Mouse (Mus musculus) urinary bladder, postnatal 10 days (tissue): ENCODE measurements around the gene Gm20388.
A peak's percentile ranks its signal among the peaks of the same experiment; 100 is the strongest.

ENCODE experiments used
- DNase-seq: peaks from one replicate; pipeline ENCODE4 v3.0.0; 2022; ENCODE audit warnings: low spot score

Gene Gm20388

DNA sequence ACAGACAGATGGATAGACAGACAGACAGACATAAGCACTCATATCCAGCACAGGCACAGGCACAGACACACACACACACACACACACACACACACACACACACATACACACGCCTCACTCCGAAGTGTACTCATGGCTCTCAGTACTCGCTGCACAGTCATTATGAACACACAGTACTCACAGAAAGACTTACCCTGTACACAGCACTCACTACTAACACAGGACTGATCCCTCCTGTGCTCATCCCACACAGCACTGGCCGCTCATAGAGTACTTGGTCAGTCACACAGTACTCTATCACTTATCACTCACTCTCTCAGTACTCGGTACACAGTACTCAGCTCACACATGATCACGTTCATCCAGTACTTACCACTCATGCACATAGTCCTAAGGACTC lies 462.0 kb downstream of the Gm20388 start:
- no peak for DNase-seq

DNA sequence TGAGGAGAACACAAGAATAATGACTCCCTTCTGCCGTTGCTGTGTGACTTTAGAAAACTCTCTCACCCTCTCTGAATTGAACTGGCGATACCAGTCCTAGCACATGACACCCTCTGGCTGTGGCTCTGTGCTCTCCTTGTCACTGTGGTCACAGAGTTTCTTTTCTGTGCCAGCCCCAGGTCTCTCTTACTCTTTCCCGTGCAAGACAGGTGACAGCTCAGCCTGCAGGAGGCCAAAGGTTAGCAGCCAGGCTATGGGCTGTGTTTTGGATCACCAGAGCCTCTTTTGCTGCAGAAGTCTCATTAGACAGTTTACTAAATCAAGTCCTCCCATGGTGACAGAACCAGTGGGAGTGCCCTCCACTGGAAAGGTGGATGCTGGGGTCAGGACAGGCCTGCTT lies 463.0 kb downstream of the Gm20388 start:
- no peak for DNase-seq

DNA sequence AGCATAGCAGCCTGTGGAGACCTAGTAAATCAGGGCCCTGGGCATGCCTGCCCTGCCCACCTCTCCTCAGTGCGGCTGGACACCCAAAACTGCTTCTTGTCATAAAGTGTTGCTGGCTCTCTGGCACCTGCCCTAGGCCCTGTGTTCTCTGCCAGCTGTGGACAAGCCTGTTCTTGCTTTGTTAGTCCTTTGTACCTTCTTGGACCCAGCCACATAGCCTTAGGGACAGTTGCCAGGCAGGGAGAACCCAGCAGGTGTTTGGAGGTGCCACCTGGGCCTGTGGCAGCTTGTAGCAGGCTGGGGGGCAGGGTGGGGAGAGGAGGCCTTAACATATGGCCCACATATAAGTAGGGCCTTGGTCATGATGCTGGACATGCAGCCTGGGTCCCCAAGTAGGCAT lies 463.4 kb downstream of the Gm20388 start:
- no peak for DNase-seq

DNA sequence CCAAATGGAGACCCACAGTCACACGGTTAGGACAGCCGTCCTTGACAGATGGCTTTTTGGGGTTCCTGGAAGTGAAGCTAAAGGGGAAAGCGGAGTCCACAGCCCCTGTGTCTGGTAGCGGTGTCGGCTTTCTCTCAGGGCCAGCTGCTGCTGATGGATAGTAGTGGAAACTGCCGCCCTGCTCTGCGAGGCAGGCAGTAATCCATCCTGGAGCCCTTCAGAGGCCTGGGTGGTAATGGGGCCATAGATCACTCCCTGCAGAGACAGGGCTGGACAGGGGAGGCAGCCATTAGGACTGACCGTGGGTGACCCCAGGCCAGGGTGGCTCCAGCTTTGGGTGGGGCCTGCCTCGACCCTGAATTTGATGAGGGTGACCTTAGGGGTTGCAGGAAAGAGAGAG lies 463.9 kb downstream of the Gm20388 start:
- no peak for DNase-seq

DNA sequence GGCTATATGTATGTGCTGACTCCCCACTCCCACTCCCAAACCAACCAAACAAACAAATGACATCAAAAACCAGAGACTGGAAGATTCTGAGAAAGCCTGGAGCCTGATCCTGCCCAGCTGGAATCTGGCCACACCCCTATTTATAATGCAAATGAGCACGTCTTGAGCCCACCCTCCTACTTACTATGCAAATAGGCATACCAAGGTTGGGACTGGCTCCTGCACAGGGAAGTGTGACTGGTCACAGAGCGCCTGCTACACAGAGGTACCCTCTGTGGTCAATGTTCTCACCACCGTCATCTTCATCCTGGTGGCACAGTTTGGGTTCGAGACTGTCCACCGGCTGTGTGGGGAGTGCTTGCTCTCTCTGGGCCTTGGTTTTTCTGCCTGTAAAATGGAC lies 464.5 kb downstream of the Gm20388 start:
- no peak for DNase-seq

DNA sequence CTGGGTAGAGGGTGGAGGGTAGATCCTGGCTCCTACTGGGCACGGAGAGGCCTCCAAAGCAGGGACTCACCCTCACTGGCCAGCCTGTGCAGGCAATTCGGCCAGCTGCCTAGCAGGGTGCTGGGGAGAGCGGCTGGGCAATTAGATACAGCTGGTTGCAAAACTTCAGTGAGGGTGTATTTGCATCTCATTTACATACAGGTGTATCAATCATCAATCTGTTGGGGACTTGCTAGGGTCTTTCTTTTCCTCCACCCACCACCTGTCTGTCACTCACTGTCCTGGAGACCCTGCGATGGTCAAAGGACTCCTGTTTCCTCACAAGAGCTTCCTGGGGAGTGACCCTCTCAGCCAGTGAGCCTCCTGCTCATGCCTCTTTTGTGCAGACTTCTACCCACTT lies 465.6 kb downstream of the Gm20388 start:
- DNase-seq: no peak

DNA sequence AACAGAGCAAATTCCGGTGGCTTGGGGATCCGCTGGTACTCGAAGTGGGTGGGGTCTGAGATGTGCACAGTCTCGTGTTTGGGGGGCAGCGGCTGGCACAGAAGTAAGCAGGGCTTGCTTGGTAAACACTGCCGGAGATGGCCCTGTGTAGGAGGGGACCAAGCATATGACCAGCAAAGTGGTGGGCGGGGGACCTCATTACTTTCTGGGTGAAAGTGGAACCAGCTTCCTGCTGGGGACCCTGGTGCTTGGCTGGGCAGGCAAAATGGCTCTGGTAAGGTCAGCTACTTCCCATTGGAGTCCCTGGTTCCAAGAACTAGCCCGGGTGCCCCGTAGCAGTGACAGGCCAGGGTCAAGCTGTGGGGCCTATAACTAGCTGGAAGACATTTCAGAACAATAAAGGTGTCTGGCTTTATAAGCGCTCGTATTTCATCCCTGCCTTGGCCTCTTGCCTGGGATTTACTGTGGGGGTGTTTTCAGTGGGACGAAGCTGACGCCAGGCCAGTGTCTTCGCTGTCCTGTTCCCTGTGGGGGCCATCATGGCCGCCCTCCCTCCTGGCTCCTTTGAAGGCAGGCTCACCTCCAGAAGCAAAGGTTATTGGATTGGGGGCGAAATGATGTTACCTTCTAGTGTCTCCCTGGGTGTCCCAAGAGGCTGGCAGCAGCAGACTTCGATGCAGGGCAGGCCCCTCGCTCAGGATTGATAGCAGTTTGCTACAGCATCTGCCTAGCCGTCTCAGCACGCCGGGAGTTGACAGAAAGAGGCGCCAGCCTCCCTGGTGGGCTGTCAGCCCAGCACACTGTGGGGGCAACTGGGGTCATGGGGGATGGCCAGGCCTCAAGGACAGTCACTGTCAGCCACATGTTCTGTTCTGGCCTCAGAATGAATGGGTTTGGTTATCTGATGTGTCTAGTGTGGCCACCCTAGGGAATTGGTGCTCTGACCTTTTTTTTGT lies 466.5 kb downstream of the Gm20388 start:
- DNase-seq: no peak

DNA sequence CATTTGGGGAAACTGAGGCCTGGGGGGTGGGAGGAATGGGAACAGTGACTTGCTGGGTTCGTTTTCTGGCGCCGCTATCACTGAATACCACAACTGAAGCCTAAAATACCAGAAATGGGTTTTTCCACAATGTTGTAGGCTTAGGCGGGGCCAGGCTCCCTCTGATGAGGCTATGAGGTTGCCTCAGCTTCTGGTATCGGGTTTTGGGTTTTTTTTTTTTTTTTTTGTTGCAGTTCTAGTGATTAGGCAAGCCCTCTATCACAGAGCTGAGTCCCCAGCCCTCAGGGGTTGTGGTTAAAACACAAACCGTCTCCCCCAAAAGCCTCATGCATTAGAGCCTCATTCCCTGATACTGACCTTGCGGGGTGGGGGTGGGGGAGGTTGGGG lies 467.2 kb downstream of the Gm20388 start:
- DNase-seq: no peak

DNA sequence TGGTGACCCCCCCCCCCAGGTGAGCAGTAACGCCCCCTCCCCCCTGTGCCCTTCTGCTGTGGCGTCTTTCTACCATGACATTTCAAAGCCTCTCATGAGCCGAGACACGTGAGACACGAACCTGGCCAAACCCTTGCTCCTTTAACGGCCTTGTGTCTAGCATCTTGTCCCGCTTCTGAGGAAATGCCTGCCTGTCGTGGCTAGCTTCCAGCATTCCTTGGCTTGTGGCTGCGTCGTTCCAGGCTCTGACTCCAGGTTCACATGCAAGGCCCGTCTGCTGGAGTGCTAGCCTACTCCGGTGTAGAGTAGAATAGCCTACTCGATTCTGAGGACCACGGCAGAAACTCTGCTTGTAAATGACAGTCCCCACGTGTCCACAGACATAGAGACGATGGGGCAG lies 467.7 kb downstream of the Gm20388 start:
- DNase-seq: no peak

DNA sequence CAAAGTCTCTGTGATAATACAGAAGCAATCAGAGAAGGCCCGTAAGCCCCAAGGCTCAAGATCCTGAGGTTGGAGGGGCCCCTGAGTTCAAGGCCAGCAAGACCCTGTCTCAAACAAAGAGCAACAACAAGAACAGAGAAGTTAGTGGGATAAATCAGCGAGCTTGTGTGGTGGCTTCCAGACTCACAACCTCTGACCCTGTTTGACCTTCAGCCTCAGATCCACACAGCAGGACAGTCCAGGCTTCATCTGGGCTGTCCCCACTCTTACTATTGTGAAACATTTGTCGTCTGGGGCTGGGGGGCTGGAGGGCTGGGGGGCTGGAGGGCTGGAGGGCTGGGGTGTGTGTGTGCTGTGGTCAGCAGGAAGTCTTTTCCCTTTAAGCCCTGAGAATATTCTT lies 468.4 kb downstream of the Gm20388 start:
- DNase-seq: no peak

DNA sequence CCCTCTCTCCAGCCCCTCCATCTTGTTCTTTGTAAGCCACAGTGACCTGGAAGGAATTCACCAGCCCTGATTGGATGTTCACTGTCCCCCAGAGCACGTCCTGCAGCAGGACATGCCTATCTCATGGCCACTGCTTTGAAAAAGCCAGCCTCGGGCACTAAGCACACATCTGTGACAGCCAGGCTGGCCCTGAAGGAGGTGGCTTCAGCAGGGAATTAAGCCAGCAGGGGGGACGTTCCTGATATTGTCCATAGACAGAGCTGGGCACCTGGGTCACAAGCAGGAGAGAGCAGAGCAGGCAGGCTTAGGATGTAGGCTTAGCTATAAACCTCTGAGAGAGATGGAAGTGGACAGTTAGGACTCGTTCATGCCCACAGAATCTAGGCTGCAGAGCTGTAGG lies 471.2 kb downstream of the Gm20388 start:
- DNase-seq: no peak

DNA sequence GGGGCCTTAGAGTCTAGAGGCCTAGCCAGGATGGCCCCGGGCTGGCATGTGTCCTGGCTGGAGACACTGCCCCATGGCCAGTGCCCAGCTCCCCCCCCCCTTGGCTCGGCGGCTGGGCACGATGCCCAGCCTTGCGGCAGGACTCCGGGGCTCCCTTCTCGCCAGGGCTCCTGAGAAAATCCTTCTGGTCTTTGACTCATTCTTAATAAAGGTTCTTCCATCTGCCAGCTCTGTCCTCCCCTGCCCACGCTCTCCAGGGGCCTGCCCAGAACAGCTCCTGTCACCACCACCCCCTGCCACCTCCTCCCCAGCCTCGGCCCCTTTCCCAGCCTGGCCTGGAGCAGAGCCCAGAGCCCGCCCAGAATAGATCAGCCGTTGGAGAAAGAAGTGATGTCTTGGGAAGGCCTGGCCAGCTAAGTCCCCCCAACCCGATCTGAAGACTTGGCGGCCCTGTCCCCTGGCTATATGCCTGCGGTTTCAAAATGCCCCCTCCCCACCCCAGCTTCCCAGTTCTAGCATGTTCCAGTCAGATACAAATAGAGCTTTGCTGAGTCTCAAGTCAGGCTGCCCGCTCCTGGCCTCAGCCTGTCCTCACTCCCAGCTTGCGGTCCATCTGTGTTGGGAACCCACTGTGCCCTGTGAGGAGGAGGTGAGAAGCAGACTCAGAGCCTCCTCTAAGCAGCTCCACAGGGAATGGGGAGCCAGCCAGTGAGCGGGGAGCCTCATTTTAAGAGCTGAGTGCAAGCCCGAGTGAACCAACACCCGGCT lies 472.0 kb downstream of the Gm20388 start:
- peak; percentile 44 for DNase-seq

DNA sequence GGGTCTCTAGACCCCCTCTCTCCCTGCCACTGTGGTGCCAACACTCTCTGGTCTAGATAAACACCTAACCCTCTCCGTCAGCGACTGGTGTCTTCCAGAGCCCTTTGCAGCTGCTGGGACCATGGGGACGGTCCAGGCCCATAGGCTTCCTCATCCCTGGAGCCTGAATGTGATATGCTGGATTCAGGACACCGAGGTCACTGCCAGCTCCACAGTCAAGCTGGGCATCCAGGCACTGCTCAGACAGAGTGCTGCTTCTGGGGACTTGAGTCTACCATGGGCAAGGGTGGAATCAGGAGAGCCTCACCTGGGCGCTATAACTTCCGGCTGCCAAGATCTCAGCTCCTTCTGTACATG lies 472.5 kb downstream of the Gm20388 start:
- no peak for DNase-seq

DNA sequence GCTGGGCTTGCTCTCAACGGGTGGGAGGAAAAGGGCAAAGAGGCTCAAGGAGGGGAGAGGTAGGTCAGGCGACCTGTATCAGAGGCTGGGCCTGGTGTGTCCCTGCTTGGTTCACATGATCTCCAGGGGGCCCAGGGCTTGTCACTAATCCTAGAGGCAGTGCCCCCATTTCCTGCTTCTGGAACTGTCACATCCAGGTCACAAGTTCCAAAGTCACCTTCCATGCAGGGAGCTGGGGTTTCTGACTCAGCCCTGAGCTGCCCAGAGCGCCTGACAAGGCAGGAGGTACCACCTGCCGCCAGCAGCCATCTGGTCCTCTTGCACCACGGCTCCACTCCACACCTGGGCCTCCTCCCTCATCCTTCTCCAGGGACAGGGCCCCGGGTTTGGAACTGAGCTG lies 473.1 kb downstream of the Gm20388 start:
- DNase-seq: no peak

DNA sequence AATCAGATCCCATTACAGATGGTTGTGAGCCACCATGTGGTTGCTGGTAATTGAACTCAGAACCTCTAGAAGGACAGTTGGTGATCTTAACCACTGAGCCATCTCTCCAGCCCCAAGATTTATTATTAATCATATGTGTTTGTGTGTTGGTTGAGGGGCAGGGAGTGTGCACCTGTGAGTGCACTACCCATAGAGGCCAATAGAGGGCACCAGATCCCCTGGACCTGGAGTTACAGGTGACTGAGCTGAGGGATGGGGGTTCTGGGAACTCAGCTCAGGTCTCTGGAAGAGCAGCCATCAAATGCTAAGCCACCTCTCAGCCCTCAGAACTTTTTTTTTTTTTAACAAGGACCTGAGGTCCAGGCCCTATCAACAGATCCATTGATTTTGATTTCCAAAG lies 474.1 kb downstream of the Gm20388 start:
- DNase-seq: no peak

DNA sequence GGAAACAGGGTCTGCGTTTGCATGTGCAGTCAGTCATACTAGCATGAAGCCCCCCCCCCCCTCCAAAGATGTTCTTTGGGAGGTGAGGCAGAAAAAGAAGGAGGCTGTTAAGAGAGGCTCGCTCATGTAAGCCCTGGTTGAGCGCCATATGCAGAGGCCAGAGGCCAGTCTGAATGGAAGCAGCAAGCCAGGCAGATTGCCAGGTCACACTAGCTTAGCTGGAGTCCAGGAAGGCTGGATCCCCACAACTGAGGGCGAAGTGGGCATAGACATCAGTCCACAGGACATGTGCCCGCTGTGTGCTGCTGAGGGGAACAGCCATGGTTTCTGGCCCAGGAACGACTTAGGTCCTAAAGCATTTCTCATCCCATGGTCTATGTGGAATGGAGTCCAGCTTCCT lies 477.6 kb downstream of the Gm20388 start:
- DNase-seq: no peak

DNA sequence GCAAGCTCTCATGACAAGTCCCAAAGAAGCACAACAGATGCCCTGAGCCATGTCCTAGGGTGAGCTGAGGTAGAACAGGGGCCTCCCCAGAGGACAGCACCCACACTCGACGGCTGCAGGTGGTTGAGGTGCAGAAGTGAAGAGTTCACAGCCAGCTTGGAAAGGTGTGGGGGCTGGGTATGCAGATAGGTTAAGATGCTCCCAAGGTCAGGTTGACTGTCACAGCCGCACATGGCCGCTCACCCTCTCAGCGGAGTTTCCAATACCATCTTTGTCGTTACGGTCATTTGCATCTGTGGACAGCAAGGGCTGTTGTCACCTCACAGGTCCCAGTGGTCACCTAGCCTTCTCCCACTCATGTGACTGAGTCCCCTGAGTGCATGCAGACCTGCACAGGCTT lies 480.0 kb downstream of the Gm20388 start:
- DNase-seq: no peak

DNA sequence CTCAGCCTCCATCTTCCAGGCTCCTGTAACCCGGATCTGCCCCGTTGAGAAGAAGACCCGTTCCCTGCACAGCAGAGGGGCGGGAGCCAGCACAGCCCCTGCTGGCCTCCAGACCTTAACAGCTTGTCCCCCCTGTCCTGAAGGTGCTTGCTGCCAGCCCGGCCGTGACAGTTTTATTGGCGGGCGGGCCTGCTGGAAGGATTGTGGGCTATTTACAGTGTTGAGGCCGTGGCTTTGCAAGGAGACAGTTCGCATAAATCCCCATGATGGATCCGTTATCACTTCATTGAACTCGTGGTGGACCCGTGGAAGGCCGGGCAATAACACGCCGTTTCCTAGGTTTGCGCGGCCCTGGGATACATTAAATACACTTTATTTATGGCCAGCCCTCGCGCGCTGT lies 481.2 kb downstream of the Gm20388 start:
- no peak for DNase-seq

DNA sequence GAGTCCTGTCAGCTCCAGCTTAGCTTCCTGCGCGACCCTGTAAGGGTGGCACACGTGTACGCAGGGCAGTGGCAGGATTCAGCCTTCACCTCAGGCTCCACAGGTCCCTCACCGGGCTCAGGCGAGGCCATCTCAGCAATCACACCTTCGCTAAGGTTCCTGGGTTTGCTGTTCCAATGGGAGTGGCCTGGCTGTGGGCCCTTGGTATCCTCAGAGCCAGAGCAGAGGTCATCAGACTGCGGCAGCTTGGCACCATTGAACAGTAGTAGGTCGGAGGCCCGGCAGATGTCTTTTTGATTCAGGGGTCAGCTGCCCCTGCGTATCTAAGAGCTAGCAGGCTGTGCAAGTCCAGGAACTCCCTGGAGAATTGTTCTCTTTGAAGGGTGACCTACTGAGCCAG lies 482.4 kb downstream of the Gm20388 start:
- DNase-seq: no peak

DNA sequence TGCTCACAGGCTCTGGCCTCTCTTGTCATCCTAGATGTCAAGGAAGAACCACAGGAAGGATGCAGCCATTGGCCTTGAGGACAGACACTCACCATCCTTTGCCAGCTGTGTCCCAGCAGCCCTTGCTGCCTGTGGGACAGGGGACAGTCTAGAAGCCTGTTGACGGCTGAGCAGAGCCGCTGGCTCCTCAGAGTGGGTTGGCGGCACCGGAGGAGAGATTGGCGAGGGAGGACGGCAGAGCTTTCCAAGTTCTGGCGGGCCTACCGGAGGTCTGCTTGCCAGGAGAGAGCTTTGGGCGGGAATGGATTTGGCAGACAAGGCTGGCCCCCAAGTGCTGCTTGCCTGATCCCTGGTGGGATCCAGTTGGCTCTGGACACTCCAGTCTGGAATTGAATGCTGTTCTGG lies 483.2 kb downstream of the Gm20388 start:
- no peak for DNase-seq

DNA sequence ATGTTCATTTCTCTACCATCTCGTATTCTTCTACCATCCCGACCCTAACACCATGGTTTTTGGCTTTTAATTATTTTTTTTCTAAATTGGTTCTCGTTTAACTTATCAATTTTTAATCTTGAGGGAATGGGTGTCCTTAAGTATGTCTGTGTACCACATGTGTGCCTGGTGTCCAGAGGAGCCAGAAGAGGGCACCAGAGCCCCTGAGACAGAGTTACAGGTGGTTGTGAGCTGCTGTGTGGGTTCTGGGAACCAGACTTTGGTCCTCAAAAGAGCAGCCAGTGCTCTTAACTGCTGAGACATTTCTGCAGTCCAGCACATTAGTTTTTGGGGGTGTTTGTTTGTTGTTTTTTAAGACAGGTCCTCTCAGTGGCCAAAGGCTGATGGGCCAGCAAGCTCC lies 485.3 kb downstream of the Gm20388 start:
- DNase-seq: no peak

DNA sequence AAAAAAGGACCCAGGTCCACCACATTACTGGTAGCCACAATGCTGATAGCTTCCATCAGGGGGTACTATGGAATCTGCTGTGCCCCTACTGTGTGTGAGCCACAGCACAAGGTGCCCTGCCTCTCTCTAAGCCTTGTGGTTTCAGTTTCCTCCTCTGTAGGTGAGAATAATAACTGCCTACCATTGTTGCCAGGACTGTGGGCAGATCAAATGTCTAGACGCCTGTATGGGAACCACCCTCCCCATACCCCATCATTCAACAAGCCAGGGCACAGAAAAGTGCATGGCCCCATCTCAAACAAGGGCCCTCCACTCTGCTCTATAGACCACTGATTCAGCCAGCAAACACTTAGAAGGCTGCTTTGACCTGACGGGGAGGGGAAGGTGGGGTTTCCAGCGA lies 486.1 kb downstream of the Gm20388 start:
- no peak for DNase-seq
